Mouse (Mus musculus) CH12.LX (cell line): ENCODE results near the gene Gm17334. TPM values are rescaled to one million over a fixed set of nuclear protein-coding genes. Genes with fewer than 3 reads are reported as not detected.

Experiments
- DNase-seq: peaks from one replicate; pipeline ENCODE4 v3.0.0-alpha.2; 2013; ENCODE audit errors: extremely low read depth
- H3K27ac ChIP-seq: 2 replicates; pipeline ENCODE4 v1.5.1; 2012; ENCODE audit warnings: low read depth, mild to moderate bottlenecking, control low read depth, moderate library complexity; ENCODE audit not compliant: insufficient read depth
- H3K27me3 ChIP-seq: replicated peaks from 2 replicates; pipeline ENCODE3; 2012; ENCODE audit warnings: inconsistent platforms
- H3K36me3 ChIP-seq, 2 experiments: replicated peaks in 1 of 2; 2 replicates each; pipeline versions ENCODE3 to v1.6.1; 2012; ENCODE audit warnings: inconsistent platforms in 1 of 2, low read length in 1 of 2, mild to moderate bottlenecking in 1 of 2, mixed read lengths in 1 of 2, moderate library complexity in 1 of 2; ENCODE audit not compliant: control insufficient read depth in 1 of 2, insufficient read depth in 1 of 2
- H3K4me1 ChIP-seq, 2 experiments: 2 replicates each; pipeline ENCODE4 v1.6.1; 2012; ENCODE audit warnings: inconsistent platforms in 1 of 2, moderate library complexity in 1 of 2; ENCODE audit not compliant: insufficient read depth in 2 of 2, control insufficient read depth in 1 of 2
- H3K4me2 ChIP-seq: 2 replicates; pipeline ENCODE4 v1.6.1; 2012; ENCODE audit warnings: low read depth, mild to moderate bottlenecking, control low read depth; ENCODE audit not compliant: poor library complexity, insufficient read depth, severe bottlenecking
- H3K4me3 ChIP-seq, 3 experiments: fragments of 150-350 bp in 1 of 3; sonication (generic) in 1 of 3; replicated peaks in 1 of 3; 2 replicates each; pipeline versions ENCODE3 to v1.5.1; 2011 to 2012; ENCODE audit warnings: low read depth in 2 of 3, low read length in 2 of 3, mild to moderate bottlenecking in 2 of 3, moderate library complexity in 2 of 3, control low read depth in 1 of 3, improper control_type of control experiment in 1 of 3, inconsistent platforms in 1 of 3, mixed read lengths in 1 of 3; ENCODE audit not compliant: poor library complexity in 1 of 3
- H3K79me2 ChIP-seq: replicated peaks from 2 replicates; pipeline ENCODE4 v1.6.1; 2012; ENCODE audit warnings: mild to moderate bottlenecking, moderate library complexity; ENCODE audit not compliant: control insufficient read depth, poor library complexity, insufficient read depth, severe bottlenecking; ENCODE audit errors: extremely low read depth
- H3K9ac ChIP-seq: 2 replicates; pipeline ENCODE4 v1.6.1; 2012; ENCODE audit warnings: low read depth, mild to moderate bottlenecking, control low read depth, moderate library complexity; ENCODE audit not compliant: insufficient read depth
- H3K9me3 ChIP-seq: replicated peaks from 2 replicates; pipeline ENCODE3; 2012; ENCODE audit warnings: low read length, inconsistent platforms, mixed read lengths
- BHLHE40 ChIP-seq: IDR thresholded peaks from 2 replicates; pipeline ENCODE4 v1.6.1; 2011; ENCODE audit warnings: mild to moderate bottlenecking, low read depth, low read length, improper control_type of control experiment
- CHD1 ChIP-seq: IDR thresholded peaks from 2 replicates; pipeline ENCODE4 v1.6.1; 2012; ENCODE audit warnings: low read depth, low read length, improper control_type of control experiment, inconsistent platforms
- CHD2 ChIP-seq: IDR thresholded peaks from 2 replicates; pipeline ENCODE4 v1.6.1; 2011; ENCODE audit warnings: low read length, improper control_type of control experiment
- E2F4 ChIP-seq: IDR thresholded peaks from 2 replicates; pipeline ENCODE4 v1.6.1; 2011; ENCODE audit warnings: low read depth, low read length, improper control_type of control experiment; ENCODE audit not compliant: insufficient replicate concordance
- ELF1 ChIP-seq: IDR thresholded peaks from 2 replicates; pipeline ENCODE4 v1.6.1; 2014; ENCODE audit warnings: low read depth, mild to moderate bottlenecking, inconsistent platforms, low read length, improper control_type of control experiment
- GABPA ChIP-seq: IDR thresholded peaks from 2 replicates; pipeline ENCODE4 v1.6.1; 2012; ENCODE audit warnings: low read depth, low read length, improper control_type of control experiment, inconsistent platforms; ENCODE audit not compliant: insufficient replicate concordance
- HCFC1 ChIP-seq: IDR thresholded peaks from 2 replicates; pipeline ENCODE4 v1.6.1; 2012; ENCODE audit warnings: low read depth, mild to moderate bottlenecking, inconsistent platforms, low read length, improper control_type of control experiment
- IRF4 ChIP-seq: IDR thresholded peaks from 2 replicates; pipeline ENCODE4 v1.6.1; 2014; ENCODE audit warnings: low read depth, mild to moderate bottlenecking, inconsistent platforms, low read length, improper control_type of control experiment
- JUND ChIP-seq: conservative IDR thresholded peaks from 2 replicates; pipeline ENCODE4 v1.6.1; 2011; ENCODE audit warnings: low read depth, low read length, improper control_type of control experiment
- MAZ ChIP-seq: IDR thresholded peaks from 2 replicates; pipeline ENCODE4 v1.6.1; 2012; ENCODE audit warnings: low read depth, mild to moderate bottlenecking, inconsistent platforms, low read length, improper control_type of control experiment, moderate library complexity
- MXI1 ChIP-seq: IDR thresholded peaks from 2 replicates; pipeline ENCODE4 v1.6.1; 2011; ENCODE audit warnings: mild to moderate bottlenecking, low read depth, low read length, improper control_type of control experiment
- MYC ChIP-seq: IDR thresholded peaks from 2 replicates; pipeline ENCODE4 v1.6.1; 2011; ENCODE audit warnings: low read depth, mild to moderate bottlenecking, improper control_type of control experiment, low read length
- PAX5 ChIP-seq: IDR thresholded peaks from 2 replicates; pipeline ENCODE4 v1.6.1; 2012; ENCODE audit warnings: low read length, inconsistent platforms, mixed read lengths
- POLR2AphosphoS2 ChIP-seq: IDR thresholded peaks from 2 replicates; pipeline ENCODE4 v1.6.1; 2011; ENCODE audit warnings: low read depth, low read length, improper control_type of control experiment
- SIN3A ChIP-seq: IDR thresholded peaks from 2 replicates; pipeline ENCODE4 v1.6.1; 2012; ENCODE audit warnings: low read length, improper control_type of control experiment, inconsistent platforms
- SMC3 ChIP-seq: IDR thresholded peaks from 2 replicates; pipeline ENCODE4 v1.6.1; 2011; ENCODE audit warnings: low read depth, low read length, improper control_type of control experiment
- TBP ChIP-seq: conservative IDR thresholded peaks from 2 replicates; pipeline ENCODE4 v1.6.1; 2011; ENCODE audit warnings: low read depth, low read length, improper control_type of control experiment
- UBTF ChIP-seq: IDR thresholded peaks from 2 replicates; pipeline ENCODE4 v1.6.1; 2012; ENCODE audit warnings: low read depth, mild to moderate bottlenecking, inconsistent platforms, low read length, improper control_type of control experiment, moderate library complexity
- USF1 ChIP-seq: IDR thresholded peaks from 2 replicates; pipeline ENCODE4 v1.6.1; 2014; ENCODE audit warnings: low read depth, mild to moderate bottlenecking, inconsistent platforms, low read length, improper control_type of control experiment
- ZMIZ1 ChIP-seq: IDR thresholded peaks from 2 replicates; pipeline ENCODE4 v1.6.1; 2012; ENCODE audit warnings: low read depth, mild to moderate bottlenecking, inconsistent platforms, low read length, improper control_type of control experiment
- ZNF384 ChIP-seq: IDR thresholded peaks from 2 replicates; pipeline ENCODE4 v1.6.1; 2012; ENCODE audit warnings: low read depth, low read length, improper control_type of control experiment, inconsistent platforms
- dilution Hi-C: fragments of 300-500 bp; cut with MboI; formaldehyde crosslinking; loops from 2 replicates; pipeline ENCODE4 v1.14.3; 2020; ENCODE audit warnings: low sequenced_read_pairs; ENCODE audit not compliant: extremely low pct_unique_long_range_greater_than_20kb, extremely low pct_ligation_motif_present
- in situ Hi-C: fragments of 300-500 bp; cut with MboI; formaldehyde crosslinking; loops from 3 replicates; pipeline ENCODE4 v1.14.3; 2019; ENCODE audit warnings: low sequenced_read_pairs, low pct_ligation_motif_present, low pct_unique_long_range_greater_than_20kb, mixed read lengths
- polyA plus RNA-seq: library from polyadenylated mRNA; unstranded; fragments of >175 nt; gene quantifications from 2 replicates; pipeline ENCODE4 v1.2.1, GENCODE M21; 2012; ENCODE audit warnings: low read depth; ENCODE audit not compliant: insufficient read length
- total RNA-seq, 2 experiments: library from RNA; depleted of rRNA; stranded (reverse); fragments of 300-350 nt in 1 of 2; fragments of >200 nt in 1 of 2; gene quantifications; 2 replicates each; pipeline ENCODE4 v1.2.3; 2012 to 2014

Gene Gm17334
- total and polyA plus RNA-seq, 3 experiments, result 0.47 to 0.72 TPM; not detected in 1

- Histone ChIP-seq H3K9ac (no peak overlapping the region), H3K9me3 (no peaks in the 10 kb centered on the region), H3K4me2 (peak overlapping the region; percentile 75; the same call in 1 of the 2 replicates), H3K27ac (no peak overlapping the region), H3K27me3 (peaks cover 7% of the 10 kb centered on the region), H3K4me3 (peak overlapping the region in 1 of 3 experiments; percentile 58), H3K36me3 (no peaks in the 10 kb centered on the region), H3K4me1 (peaks cover 31 to 82% of the 10 kb centered on the region in 2 experiments), H3K79me2 (no peaks in the 10 kb centered on the region)
- in situ Hi-C loops (loop anchor here (5.0 kb wide), 2 partner anchors 35 to 80 kb away; no protein-coding TSS in a partner anchor), dilution Hi-C loops (no loop called here)
- TF ChIP-seq MXI1 (no peak), E2F4 (no peak), IRF4 (no peak), GABPA (no peak)
- DNase-seq, result no peak
Measured at GRCm38 (mm10) chr11:53762426-53762825, 10.6 kb downstream of the Gm17334 start.

GRCm38 (mm10) chr11:53761822-53762221 lies 11.2 kb downstream of the Gm17334 start:
- no peak overlapping the region for H3K9ac ChIP-seq
- dilution Hi-C loops, result no loop called here
- TF ChIP-seq MXI1 (no peak), SMC3 (no peak), MAZ (no peak), ZMIZ1 (no peak), CHD1 (no peak), CHD2 (no peak), PAX5 (no peak), UBTF (no peak), SIN3A (no peak), BHLHE40 (no peak), ELF1 (no peak), HCFC1 (no peak), POLR2AphosphoS2 (no peak), USF1 (no peak), MYC (no peak), ZNF384 (no peak), TBP (no peak), JUND (no peak), E2F4 (no peak), IRF4 (no peak)
- H3K4me1 ChIP-seq, result peaks cover 28 to 76% of the 10 kb centered on the region in 2 experiments
- no peaks in the 10 kb centered on the region for H3K36me3 ChIP-seq
- DNase-seq, result no peak
- in situ Hi-C loops, result loop anchor here (5.0 kb wide), 2 partner anchors 35 to 80 kb away; no protein-coding TSS in a partner anchor
- H3K4me2 ChIP-seq, result no peak overlapping the region
- peaks cover 7% of the 10 kb centered on the region for H3K27me3 ChIP-seq
- H3K4me3 ChIP-seq, result no peak overlapping the region
- H3K27ac ChIP-seq, result no peak overlapping the region
- H3K79me2 ChIP-seq, result no peaks in the 10 kb centered on the region
- no peaks in the 10 kb centered on the region for H3K9me3 ChIP-seq
